ENCODE assay signal across 12 mouse cellular contexts in genomic region chr6:35598406-35599185, GRCm38 (mm10). TPM values are rescaled to one million over a fixed set of nuclear protein-coding genes. Genes with fewer than 3 reads are reported as not detected.
DNase-seq lines count a peak whose midpoint lies in the region; ATAC-seq and TF ChIP-seq lines count a peak whose summit lies in the region.
"Had no signal": no experiment of that assay in that cellular context is flagged by ENCODE, and none has a peak within 500 bp of the region (broad histone marks: within the 10 kb centered on the region; RNA-seq: fewer than 3 reads in every experiment).

No protein-coding gene starts in this region.

- ATAC-seq in lung, embryonic 14.5 days (ENCODE audit: insufficient read depth): no peak

- H3K9ac ChIP-seq in lung, embryonic 14.5 days: no peak overlapping the region
- H3K9ac ChIP-seq: liver, embryonic 14.5 days had no signal

- no peak overlapping the region for H3K4me2 ChIP-seq in lung, embryonic 14.5 days

- peak; percentile 34 for DNase-seq in lung, embryonic 14.5 days
- no peak for DNase-seq in lung, postnatal 4 days
- peak; percentile 38 to 55 for DNase-seq in frontal cortex, postnatal 10 days (ENCODE audit: low spot score in 2 of 2)
- peak; percentile 29 for DNase-seq in layer of hippocampus, postnatal 36 days
- DNase-seq in right cerebral cortex, postnatal 10 days (ENCODE audit: low spot score in 2 of 2): peak; percentile 70 to 81
- no peak for DNase-seq in retina, embryonic 14.5 days (ENCODE audit: low spot score)
- DNase-seq in thymus, postnatal 25 days: no peak
- DNase-seq in lung, adult 2 months: no peak
- DNase-seq: kidney, postnatal 4 days; thymus, postnatal 4 days had no signal

- H3K4me3 ChIP-seq in lung, embryonic 14.5 days (ENCODE audit: low read depth, low read length): no peak overlapping the region
- H3K4me3 ChIP-seq in lung, adult 2 months (replicated peaks; ENCODE audit: extremely low read depth, low read depth, low read length): no peak overlapping the region
- H3K4me3 ChIP-seq: midbrain, embryonic 10.5 days had no signal

- TF ChIP-seq POLR2A in lung, adult 2 months (IDR thresholded peaks at IDR 0.05; ENCODE audit: borderline replicate concordance, extremely low read depth, low read depth, low read length): no peak

- H3K36me3 ChIP-seq in lung, embryonic 14.5 days (ENCODE audit: insufficient read depth): no peaks in the 10 kb centered on the region
- H3K36me3 ChIP-seq: midbrain, embryonic 10.5 days had no signal

- TF ChIP-seq CTCF in lung, embryonic 14.5 days (IDR thresholded peaks at IDR 0.05; ENCODE audit: low read depth): no peak
- TF ChIP-seq CTCF in lung, adult 2 months (IDR thresholded peaks at IDR 0.05; ENCODE audit: insufficient read depth, low read length): no peak

- H3K27ac ChIP-seq in lung, embryonic 14.5 days (ENCODE audit: low read depth): no peak overlapping the region
- H3K27ac ChIP-seq: liver, embryonic 14.5 days; midbrain, embryonic 10.5 days had no signal

- H3K4me1 ChIP-seq in lung, embryonic 14.5 days (ENCODE audit: insufficient read depth): no peaks in the 10 kb centered on the region
- H3K4me1 ChIP-seq in lung, adult 2 months (ENCODE audit: control insufficient read depth, insufficient read depth, low read length): no peaks in the 10 kb centered on the region
- H3K4me1 ChIP-seq: midbrain, embryonic 10.5 days had no signal

- 60% methylated on average over 12 of the region's 12 CpGs for WGBS in lung, embryonic 14.5 days
- 67% methylated on average over 12 of the region's 12 CpGs for WGBS in lung, adult 2 months

- no peaks in the 10 kb centered on the region for H3K9me3 ChIP-seq in lung, embryonic 14.5 days (ENCODE audit: low read depth, low read length)
- H3K9me3 ChIP-seq: midbrain, embryonic 10.5 days had no signal

- H3K27me3 ChIP-seq in lung, embryonic 14.5 days (ENCODE audit: insufficient read depth, low read length): no peaks in the 10 kb centered on the region

RNA-seq across cellular contexts. Expression of gene Mtpn, which starts 58.9 kb away (rescaled TPM):
- polyA plus RNA-seq in lung, embryonic 14.5 days (2014; fragmentation: Nextera tagmentation; extraction: Ambion mirVana): 128 and 137 TPM in 2 replicates
- total RNA-seq in layer of hippocampus, postnatal 36 days (2021): 100 to 1,000 TPM; 249 to 285 TPM
- polyA plus RNA-seq in lung, adult 2 months (2012; rRNA removed): 47.2 and 86.6 TPM in 2 replicates

Comparison
In these comparisons a context has a peak if more than half of its experiments do, and no peak if none do; other contexts are left out.
1. DNase-seq: peak in lung, embryonic 14.5 days (single experiment), frontal cortex, postnatal 10 days (2 of 2), layer of hippocampus, postnatal 36 days (2 of 2) and right cerebral cortex, postnatal 10 days (2 of 2); none in lung, postnatal 4 days (0 of 2), retina, embryonic 14.5 days (single experiment), thymus, postnatal 25 days (single experiment) and lung, adult 2 months (single experiment).